Mouse (Mus musculus) intestine, embryonic 15.5 days (tissue): ENCODE data around the gene Brpf3. TPM values are rescaled to one million over a fixed set of nuclear protein-coding genes. Genes with fewer than 3 reads are reported as not detected.
A peak's percentile ranks its signal among the peaks of the same experiment; 100 is the strongest.

ENCODE experiments used
- ATAC-seq: fragments of 200-750 bp; cut with Nextera tagmentation; 2 replicates; pipeline ENCODE4 v1.8.0; 2017; ENCODE audit warnings: moderate TSS enrichment, moderate library complexity
- H3K27ac ChIP-seq: fragments of 300-500 bp; sonication (generic); 2 replicates; pipeline ENCODE4 v1.5.1; 2015; ENCODE audit warnings: mild to moderate bottlenecking, inconsistent platforms
- H3K27me3 ChIP-seq: fragments of 300-500 bp; sonication (generic); replicated peaks from 2 replicates; pipeline ENCODE4 v1.6.1; 2015; ENCODE audit warnings: inconsistent platforms
- H3K36me3 ChIP-seq: fragments of 300-500 bp; sonication (generic); 2 replicates; pipeline ENCODE4 v1.6.1; 2015; ENCODE audit warnings: inconsistent platforms
- H3K4me1 ChIP-seq: fragments of 300-500 bp; sonication (generic); replicated peaks from 2 replicates; pipeline ENCODE4 v1.6.1; 2015; ENCODE audit warnings: inconsistent platforms
- H3K4me2 ChIP-seq: fragments of 300-500 bp; sonication (generic); replicated peaks from 2 replicates; pipeline ENCODE4 v1.6.1; 2015; ENCODE audit warnings: mild to moderate bottlenecking, inconsistent platforms
- H3K4me3 ChIP-seq: fragments of 300-500 bp; sonication (generic); replicated peaks from 2 replicates; pipeline ENCODE4 v1.5.1; 2015; ENCODE audit warnings: inconsistent platforms
- H3K9ac ChIP-seq: fragments of 300-500 bp; sonication (generic); 2 replicates; pipeline ENCODE4 v1.6.1; 2015; ENCODE audit warnings: inconsistent platforms
- H3K9me3 ChIP-seq: fragments of 300-500 bp; sonication (generic); 2 replicates; pipeline ENCODE4 v1.6.1; 2016; ENCODE audit warnings: inconsistent platforms
- WGBS: fragments of 180-500 bp; shearing (Covaris S2); methylation state at CpG from one replicate; pipeline ENCODE4 v1.1.7; 2015; 5-methylcytosine and 5-hydroxymethylcytosine counted together
- polyA plus RNA-seq: library from polyadenylated mRNA; unstranded; fragments of >200 nt; fragmentation: Nextera tagmentation; extraction: Ambion mirVana; gene quantifications from 2 replicates; pipeline ENCODE4 v1.2.1, GENCODE M21; 2015

Gene Brpf3
- polyA plus RNA-seq, 1 experiment from 2014 or later = 13.1 TPM

GRCm38 (mm10) chr17:28866921-28867320 is 66.0 kb downstream of the Brpf3 start:
- Histone ChIP-seq H3K27me3 (no peaks in the 10 kb centered on the region), H3K4me3 (no peak overlapping the region), H3K9me3 (no peaks in the 10 kb centered on the region), H3K27ac (no peak overlapping the region), H3K4me1 (no peaks in the 10 kb centered on the region), H3K36me3 (no peaks in the 10 kb centered on the region), H3K9ac (no peak overlapping the region), H3K4me2 (no peak overlapping the region)
- ATAC-seq = 0 out of 2 replicates have a peak, but pooled peaks have one; percentile 41

DNA sequence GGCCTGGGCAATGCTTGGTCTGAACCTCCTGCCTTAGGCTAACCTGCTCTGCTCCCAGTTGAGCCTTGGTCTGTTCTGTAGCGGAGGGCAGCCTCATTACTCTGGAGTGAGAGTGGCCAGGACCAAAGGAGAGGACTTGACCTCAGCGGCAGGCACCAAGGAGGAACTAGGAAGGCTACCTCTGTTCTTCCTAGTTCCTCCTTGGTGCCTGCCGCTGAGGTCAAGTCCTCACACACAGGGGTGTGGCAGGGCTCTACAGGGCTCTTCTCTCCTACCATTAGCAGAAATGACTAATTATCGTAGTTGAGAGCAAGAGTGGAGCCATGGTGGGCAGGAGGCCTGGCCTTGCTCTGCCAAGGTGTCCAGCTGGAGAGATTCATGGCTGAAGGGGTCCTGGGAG is 66.5 kb downstream of the Brpf3 start:
- H3K4me3 ChIP-seq = no peak overlapping the region
- H3K36me3 ChIP-seq = no peaks in the 10 kb centered on the region
- no peaks in the 10 kb centered on the region for H3K9me3 ChIP-seq
- H3K27ac ChIP-seq = no peak overlapping the region
- no peak overlapping the region for H3K4me2 ChIP-seq
- 85% methylated on average over 4 of the region's 4 CpGs for WGBS
- H3K27me3 ChIP-seq = no peaks in the 10 kb centered on the region
- no peak overlapping the region for H3K9ac ChIP-seq
- no peaks in the 10 kb centered on the region for H3K4me1 ChIP-seq
- no peak for ATAC-seq

DNA sequence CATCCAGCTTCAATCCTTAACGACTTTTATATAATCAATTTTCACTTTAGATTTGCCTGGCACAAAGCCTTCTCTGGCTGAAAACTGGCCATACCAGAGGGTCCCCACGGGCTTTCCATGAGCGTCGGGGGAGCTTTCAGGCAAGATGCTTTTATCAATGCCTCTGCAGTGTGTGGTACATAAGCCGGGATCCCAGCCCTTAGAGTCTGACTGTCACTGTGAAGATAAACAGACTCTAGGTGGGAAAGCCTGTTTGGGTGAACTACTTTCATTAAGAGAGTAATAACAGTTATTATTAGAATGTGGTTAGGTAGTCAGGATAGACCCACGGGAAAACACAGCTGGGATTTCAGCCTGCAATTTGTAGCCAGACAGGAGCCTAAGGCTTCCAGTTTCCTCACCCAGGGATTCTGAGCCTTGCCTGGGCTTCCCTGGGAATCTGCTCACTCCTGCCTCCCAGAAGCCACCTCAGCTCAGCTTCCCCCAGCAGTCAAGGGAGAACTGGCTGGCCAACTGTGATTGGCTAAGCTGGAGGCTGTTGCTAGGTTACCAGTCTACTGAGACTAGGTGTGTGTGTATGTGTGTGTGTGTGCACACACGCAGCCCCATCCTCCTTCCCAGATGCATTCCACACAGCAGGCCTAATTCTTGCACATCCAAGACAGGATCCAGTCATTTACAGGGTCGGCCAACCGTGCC is 68.7 kb downstream of the Brpf3 start:
- Histone ChIP-seq H3K27me3 (no peaks in the 10 kb centered on the region), H3K4me3 (no peak overlapping the region), H3K27ac (no peak overlapping the region), H3K36me3 (no peaks in the 10 kb centered on the region), H3K9me3 (no peaks in the 10 kb centered on the region), H3K9ac (no peak overlapping the region), H3K4me1 (no peaks in the 10 kb centered on the region), H3K4me2 (no peak overlapping the region)
- WGBS = 45% methylated on average over 9 of the region's 9 CpGs
- no peak for ATAC-seq

GRCm38 (mm10) chr17:28870435-28870834 is 69.5 kb downstream of the Brpf3 start:
- no peak overlapping the region for H3K4me2 ChIP-seq
- no peak overlapping the region for H3K9ac ChIP-seq
- H3K4me3 ChIP-seq = no peak overlapping the region
- ATAC-seq = no peak
- no peaks in the 10 kb centered on the region for H3K27me3 ChIP-seq
- no peaks in the 10 kb centered on the region for H3K36me3 ChIP-seq
- H3K27ac ChIP-seq = no peak overlapping the region
- no peaks in the 10 kb centered on the region for H3K9me3 ChIP-seq
- 0 out of 2 replicates have a peak, but pooled peaks cover 5% of the 10 kb centered on the region for H3K4me1 ChIP-seq
- 72% methylated on average over 5 of the region's 5 CpGs for WGBS

DNA sequence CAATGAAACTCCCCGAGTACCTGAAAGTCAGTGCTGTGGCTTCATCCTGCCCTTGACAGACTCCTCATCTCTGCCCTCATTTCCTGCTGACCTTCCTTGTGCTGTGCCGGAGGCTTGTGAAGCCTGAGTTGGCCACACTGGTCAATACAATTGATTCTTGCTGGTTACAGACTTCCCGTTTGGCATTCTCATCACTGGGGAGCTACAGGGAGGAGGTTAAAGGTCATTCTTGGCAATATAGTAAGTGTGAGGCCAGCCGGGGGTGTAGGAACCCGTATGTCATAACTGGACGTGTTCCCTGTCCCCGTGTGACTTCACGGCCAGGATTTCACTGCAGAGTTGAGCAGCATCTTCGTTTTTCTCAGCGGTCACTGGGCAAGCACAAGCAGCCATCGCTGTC is 70.9 kb downstream of the Brpf3 start:
- no peak overlapping the region for H3K4me3 ChIP-seq
- no peak for ATAC-seq
- 64% methylated on average over 11 of the region's 11 CpGs for WGBS
- no peaks in the 10 kb centered on the region for H3K27me3 ChIP-seq
- no peak overlapping the region for H3K27ac ChIP-seq
- H3K4me1 ChIP-seq = 0 out of 2 replicates have a peak, but pooled peaks cover 10% of the 10 kb centered on the region
- H3K9me3 ChIP-seq = no peaks in the 10 kb centered on the region
- H3K9ac ChIP-seq = no peak overlapping the region
- no peaks in the 10 kb centered on the region for H3K36me3 ChIP-seq
- H3K4me2 ChIP-seq = no peak overlapping the region

GRCm38 (mm10) chr17:28872322-28872721 is 71.4 kb downstream of the Brpf3 start:
- Histone ChIP-seq H3K4me2 (no peak overlapping the region), H3K27me3 (no peaks in the 10 kb centered on the region), H3K9me3 (no peaks in the 10 kb centered on the region), H3K27ac (no peak overlapping the region), H3K4me3 (no peak overlapping the region), H3K9ac (no peak overlapping the region), H3K4me1 (0 out of 2 replicates have a peak, but pooled peaks cover 10% of the 10 kb centered on the region), H3K36me3 (no peaks in the 10 kb centered on the region)
- WGBS = 86% methylated on average over 7 of the region's 7 CpGs
- ATAC-seq = no peak

DNA sequence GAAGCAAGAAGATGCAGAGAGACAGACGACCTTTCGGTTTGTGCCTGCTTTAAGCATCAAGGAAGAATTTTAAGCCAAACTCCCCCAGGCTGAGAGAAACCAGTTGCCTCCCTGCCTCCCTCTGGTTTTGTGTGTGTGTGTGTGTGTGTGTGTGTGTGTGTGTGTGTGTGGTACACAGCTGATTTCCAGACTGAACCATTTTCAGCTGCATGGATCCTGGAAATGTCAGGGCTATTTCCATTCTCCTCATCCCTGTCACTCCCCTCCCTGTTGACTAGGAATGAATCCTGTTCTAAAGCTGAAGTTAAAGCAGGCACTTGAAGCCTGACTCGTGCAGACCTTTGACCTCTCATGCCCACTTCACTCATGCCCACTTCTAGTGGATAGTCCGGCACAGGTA is 73.3 kb downstream of the Brpf3 start:
- ATAC-seq = no peak
- Histone ChIP-seq H3K9ac (no peak overlapping the region), H3K4me2 (no peak overlapping the region), H3K27ac (no peak overlapping the region), H3K9me3 (no peaks in the 10 kb centered on the region), H3K27me3 (no peaks in the 10 kb centered on the region), H3K4me3 (no peak overlapping the region), H3K4me1 (0 out of 2 replicates have a peak, but pooled peaks cover 10% of the 10 kb centered on the region), H3K36me3 (no peaks in the 10 kb centered on the region)
- 71% methylated on average over 4 of the region's 4 CpGs for WGBS

DNA sequence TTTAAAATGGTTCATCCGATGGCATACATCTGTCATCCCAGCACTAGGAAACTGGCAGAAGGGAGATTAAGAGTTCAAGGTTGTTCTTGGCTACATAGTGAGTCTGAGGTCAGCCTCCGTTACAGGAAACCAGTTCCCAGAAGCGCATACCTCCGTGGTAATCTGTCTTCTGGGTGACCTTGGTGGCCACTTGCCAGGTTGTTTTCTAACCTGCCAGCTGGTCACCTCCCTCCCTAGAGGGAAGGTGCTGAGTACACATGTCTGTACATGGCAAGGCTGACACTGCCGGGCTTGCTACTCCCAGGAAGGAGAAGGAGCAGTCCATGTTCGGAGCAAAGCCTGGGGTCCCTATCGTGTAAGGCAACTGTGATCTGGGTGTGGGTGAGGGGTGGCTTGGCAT is 73.9 kb downstream of the Brpf3 start:
- Histone ChIP-seq H3K27ac (no peak overlapping the region), H3K9me3 (no peaks in the 10 kb centered on the region), H3K4me1 (0 out of 2 replicates have a peak, but pooled peaks cover 12% of the 10 kb centered on the region), H3K36me3 (no peaks in the 10 kb centered on the region), H3K27me3 (no peaks in the 10 kb centered on the region), H3K9ac (no peak overlapping the region), H3K4me3 (no peak overlapping the region), H3K4me2 (no peak overlapping the region)
- ATAC-seq = peak; percentile 32; the same call in 1 of the 2 replicates
- 58% methylated on average over 7 of the region's 7 CpGs for WGBS

DNA sequence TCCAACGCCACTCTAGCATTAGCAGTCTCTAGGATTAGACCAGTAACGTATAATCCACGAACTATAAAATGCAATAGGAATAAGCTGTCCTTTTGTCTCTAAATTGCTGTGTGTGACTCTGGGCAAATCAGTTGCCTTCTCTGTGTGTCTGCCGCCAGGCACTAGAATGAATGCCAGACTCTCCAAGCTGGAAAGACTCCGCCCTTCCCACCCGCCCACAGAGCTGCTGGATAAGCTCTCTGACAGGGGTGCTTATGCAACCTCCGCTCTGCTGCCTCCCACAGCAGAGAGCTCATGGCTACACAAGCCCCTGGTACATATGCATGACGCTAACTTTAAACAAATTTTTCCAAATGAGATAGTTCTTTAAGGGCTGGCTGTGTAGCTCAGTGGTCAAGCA is 74.4 kb downstream of the Brpf3 start:
- Histone ChIP-seq H3K27ac (no peak overlapping the region), H3K4me1 (0 out of 2 replicates have a peak, but pooled peaks cover 16% of the 10 kb centered on the region), H3K27me3 (no peaks in the 10 kb centered on the region), H3K4me3 (no peak overlapping the region), H3K9ac (no peak overlapping the region), H3K4me2 (no peak overlapping the region), H3K36me3 (no peaks in the 10 kb centered on the region), H3K9me3 (no peaks in the 10 kb centered on the region)
- ATAC-seq = peak; percentile 67
- WGBS = 36% methylated on average over 8 of the region's 8 CpGs

- Histone ChIP-seq H3K27me3 (no peaks in the 10 kb centered on the region), H3K9ac (no peak overlapping the region), H3K4me2 (0 out of 2 replicates have a peak overlapping the region, but pooled peaks have one; percentile 17), H3K36me3 (no peaks in the 10 kb centered on the region), H3K4me1 (0 out of 2 replicates have a peak, but pooled peaks cover 16% of the 10 kb centered on the region), H3K4me3 (no peak overlapping the region), H3K9me3 (no peaks in the 10 kb centered on the region), H3K27ac (no peak overlapping the region)
- ATAC-seq = no peak
- 76% methylated on average over 5 of the region's 5 CpGs for WGBS
These were observed 75.4 kb downstream of the Brpf3 start for GRCm38 (mm10) chr17:28876331-28876730.

GRCm38 (mm10) chr17:28876821-28877220 is 75.9 kb downstream of the Brpf3 start:
- 0 out of 2 replicates have a peak, but pooled peaks cover 16% of the 10 kb centered on the region for H3K4me1 ChIP-seq
- no peak for ATAC-seq
- H3K27ac ChIP-seq = no peak overlapping the region
- H3K36me3 ChIP-seq = no peaks in the 10 kb centered on the region
- WGBS = 18% methylated on average over 19 of the region's 19 CpGs
- no peak overlapping the region for H3K4me3 ChIP-seq
- H3K4me2 ChIP-seq = 0 out of 2 replicates have a peak overlapping the region, but pooled peaks have one; percentile 17
- no peaks in the 10 kb centered on the region for H3K9me3 ChIP-seq
- no peaks in the 10 kb centered on the region; the same call in 1 of the 2 replicates for H3K27me3 ChIP-seq
- no peak overlapping the region for H3K9ac ChIP-seq

- Histone ChIP-seq H3K9me3 (no peaks in the 10 kb centered on the region), H3K36me3 (no peaks in the 10 kb centered on the region), H3K4me1 (0 out of 2 replicates have a peak, but pooled peaks cover 15% of the 10 kb centered on the region), H3K27me3 (no peaks in the 10 kb centered on the region; the same call in 1 of the 2 replicates), H3K4me3 (no peak overlapping the region), H3K27ac (no peak overlapping the region), H3K9ac (no peak overlapping the region), H3K4me2 (peak overlapping the region; percentile 35; the same call in 1 of the 2 replicates)
- WGBS = 11% methylated on average over 18 of the region's 18 CpGs
- ATAC-seq = peak; percentile 46; the same call in 1 of the 2 replicates
These were observed 79.1 kb downstream of the Brpf3 start for GRCm38 (mm10) chr17:28879931-28880391.
